Mouse (Mus musculus) regulatory T cell (primary cell): ENCODE measurements at regions not wholly inside any gene's neighbourhood (a gene's known extent, or its start where the extent isn't known, plus 50 kb on each side); places are given as distances from the start of the nearest gene placed in this dataset.

ENCODE experiments used
- in situ Hi-C: fragments of 300-600 bp; cut with MboI, MseI; formaldehyde crosslinking; loops from one replicate; pipeline ENCODE4 v1.15.1; 2025; ENCODE audit warnings: high pct_unique_total_duplicates

DNA sequence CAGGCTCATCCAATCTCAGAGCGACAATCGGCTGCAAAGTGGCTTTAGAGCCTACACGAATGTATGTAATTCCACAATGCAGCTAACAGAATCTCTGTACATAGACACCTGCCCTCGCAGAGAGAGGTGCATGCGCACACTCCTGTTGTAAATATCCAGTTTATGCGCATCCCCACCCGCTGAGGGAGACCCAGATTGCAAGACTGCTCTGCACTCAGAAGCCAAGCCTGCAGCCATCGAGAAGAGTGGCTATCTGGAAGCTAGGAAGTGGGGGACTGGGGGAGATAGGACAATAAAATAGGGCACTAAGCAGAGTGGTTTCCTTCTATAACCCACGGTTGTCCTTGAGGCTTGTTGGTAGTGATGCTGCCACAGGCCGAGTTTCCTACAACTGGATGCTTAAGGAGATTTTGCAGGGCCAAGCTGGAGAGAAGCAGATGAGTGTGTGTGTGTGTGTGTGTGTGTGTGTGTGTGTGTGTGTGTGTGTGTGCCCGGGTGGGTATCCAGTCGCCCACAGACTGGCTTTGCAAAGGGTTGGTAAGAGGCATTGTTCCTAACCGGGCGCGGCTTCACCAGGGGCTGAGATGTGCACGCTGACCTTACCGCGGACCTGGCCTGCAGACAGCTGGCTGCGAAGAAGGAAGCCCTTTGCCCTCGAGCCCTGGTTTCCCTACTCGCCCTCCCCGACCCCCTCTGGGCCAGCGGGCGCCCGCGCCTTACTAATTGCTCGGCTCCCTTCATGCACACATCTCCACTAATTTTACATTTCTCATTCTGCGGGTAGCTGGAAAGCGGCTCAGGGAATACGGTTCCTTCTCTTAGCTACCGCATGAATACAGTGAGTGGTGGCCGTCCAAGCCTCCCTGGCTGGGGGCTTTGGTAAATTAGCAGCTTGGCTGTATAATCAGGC is 81.1 kb upstream of the Tbca start:
- in situ Hi-C loops, result no loop called here

DNA sequence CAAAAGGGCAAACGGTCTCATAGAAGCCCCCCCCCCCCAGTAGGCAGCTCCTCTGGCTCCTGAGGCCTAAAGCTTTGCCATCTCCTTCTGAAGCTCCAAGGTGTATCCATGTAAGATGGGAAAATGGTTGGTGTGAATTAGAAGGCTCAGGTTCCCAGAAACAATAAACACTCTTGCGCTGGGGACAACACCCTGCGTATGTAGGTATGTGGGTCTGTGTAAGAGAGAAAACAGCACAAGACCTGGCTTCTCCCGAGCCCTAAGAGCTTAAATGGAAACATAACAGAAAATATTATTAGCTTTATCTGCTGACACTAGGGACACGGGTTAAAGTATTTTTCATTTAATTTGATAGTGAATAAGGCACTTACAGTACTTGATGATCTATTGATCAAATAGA is 79.9 kb upstream of the Tbca start:
- in situ Hi-C loops, result no loop called here

DNA sequence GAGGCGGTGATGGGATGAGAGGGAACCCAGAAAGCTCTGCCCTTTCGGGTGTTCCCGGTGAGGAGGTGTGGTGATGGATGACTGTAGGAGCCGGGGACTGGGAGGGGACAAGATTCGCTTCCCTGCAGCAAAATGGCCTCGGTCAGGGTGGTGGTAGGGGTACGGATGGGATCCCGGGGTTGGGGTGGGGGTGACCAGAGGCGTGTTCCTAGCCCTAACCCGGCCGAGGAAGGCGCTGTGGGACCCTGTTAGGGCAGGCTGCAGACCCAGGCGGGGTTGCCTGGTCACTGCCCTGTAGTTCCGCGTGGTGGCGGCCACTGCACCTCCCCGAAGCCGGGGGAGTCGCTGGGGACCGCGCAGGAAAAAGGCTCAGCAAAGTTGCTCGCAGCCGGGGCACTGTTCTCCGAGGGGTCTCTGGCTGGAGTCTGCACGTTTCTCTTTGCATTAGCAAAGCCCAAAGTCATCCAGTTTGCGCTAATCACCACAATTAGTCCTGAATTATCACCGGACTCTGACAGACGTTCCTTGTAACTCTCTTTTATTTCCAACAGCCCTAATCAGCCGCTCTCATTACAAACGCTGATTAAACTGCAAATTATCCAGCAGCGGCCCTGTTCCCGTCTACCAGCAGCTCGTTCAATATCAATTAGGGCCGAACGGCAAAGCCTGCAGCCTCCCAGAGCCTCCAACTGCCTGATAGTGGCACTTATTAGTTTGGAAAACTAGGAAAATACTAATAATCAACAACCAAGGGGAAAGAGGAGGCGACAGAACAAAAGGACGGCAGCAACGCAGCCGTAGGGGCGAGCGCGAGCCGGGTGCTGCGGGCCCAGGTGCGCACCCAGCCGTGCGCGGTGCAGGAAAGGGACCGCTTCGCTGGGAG is 78.8 kb upstream of the Tbca start:
- in situ Hi-C loops, result no loop called here

DNA sequence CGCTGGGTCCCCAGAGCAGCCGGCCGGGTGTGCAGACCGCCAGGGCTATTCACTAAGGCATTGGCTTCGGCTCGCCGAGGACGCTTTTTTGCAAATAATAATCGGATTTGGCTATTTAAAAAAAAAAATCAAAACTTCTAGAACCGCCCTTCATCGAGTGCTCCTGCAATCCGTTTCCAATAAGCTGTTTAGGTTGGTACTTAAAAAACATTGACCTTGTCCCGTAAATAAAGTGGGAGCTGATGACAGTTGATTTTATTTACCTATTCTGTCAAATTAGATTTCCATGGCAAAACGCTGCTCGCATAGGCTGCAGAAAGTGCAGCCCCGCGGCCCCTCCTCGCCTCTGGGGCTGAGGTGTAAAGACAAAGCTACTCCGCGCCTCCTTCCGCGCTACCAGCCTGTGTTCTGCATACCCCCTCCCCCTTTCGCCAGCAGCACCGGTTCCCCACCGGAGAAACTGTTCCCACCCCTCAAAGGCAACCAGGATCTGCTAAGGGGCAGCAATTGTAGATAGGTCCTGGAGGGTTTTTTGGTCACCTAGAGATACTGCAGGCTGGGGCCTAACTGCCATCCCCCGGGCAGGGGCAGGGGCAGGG is 78.0 kb upstream of the Tbca start:
- in situ Hi-C loops, result no loop called here

DNA sequence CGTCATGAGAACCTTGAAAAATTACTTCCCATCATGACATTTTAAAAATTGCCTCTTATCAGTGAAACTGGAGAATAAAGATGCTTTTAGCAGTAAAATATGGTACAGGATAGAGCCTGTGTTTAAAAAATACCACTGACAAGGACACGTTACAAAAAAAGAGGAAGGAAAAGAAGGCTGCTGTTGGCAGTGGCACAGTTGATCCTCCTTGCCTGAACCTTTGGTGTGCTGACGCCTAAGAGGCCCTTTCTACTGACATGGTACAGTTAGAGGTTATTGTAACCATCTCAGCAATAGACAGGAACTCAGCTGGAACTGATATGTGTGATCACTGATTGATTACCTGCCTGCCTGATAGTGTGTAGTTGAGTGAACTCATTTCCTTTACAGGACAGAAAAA is 75.3 kb upstream of the Tbca start:
- in situ Hi-C loops, result no loop called here

DNA sequence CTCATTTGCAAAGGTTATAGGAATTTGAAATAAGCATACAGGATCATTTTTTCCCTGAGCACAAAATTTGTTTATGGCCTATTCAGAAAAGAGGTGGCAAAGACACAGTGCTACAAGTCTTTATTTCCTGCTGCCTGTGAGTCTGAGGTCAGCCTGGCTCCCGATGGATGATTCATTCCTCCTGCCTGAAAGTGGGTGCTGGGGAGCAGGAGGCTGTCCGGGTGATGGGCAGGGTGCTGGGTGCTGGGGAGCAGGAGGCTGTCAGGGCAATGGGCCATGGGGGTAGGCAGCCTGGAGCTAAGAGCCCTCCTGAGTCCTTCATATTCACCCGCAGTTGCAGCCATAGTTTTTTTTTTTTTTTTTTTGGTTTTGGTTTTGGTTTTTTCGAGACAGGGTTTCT is 67.1 kb upstream of the Tbca start:
- in situ Hi-C loops, result no loop called here
